Mouse (Mus musculus): ENCODE results near the gene Ubc.
"Not testable (repeated sequence)": the region's sequence is repeated elsewhere in the genome, so short reads cannot be mapped to it uniquely, and the experiment has no call there.

Gene Ubc

DNA sequence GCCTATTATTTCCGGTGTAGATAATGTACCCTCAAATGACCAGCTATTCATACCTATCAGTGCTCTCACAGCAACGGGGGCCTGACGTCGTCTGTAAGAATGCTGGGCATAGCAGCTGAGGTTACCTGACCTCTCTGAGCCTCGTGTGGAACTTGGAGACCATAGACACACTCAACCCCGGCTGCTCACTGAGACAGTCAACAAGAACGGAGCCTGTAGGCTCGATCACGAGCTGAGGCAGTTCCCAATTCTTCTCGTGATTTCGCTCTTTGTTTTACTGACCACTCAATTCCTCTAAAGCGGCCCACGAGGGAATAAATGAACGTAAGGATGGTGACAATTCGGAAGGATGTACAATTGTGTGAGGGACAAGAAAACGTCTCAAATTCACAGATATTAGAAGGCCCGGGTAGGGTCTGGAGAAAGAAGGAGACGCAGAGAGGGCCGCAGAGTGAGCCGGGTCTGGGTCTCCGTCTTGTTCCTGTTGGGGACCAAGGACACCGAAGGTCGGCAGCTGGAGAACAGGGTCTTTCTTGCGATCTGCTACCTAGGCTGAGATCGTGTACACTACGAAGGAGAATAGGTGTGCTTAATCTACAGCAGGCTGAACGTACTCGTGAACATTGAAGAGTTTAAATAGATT, 15.0 kb upstream of the Ubc start:
- DNase-seq (ENCODE audit: low read depth, low spot score): peak; percentile 58

DNA sequence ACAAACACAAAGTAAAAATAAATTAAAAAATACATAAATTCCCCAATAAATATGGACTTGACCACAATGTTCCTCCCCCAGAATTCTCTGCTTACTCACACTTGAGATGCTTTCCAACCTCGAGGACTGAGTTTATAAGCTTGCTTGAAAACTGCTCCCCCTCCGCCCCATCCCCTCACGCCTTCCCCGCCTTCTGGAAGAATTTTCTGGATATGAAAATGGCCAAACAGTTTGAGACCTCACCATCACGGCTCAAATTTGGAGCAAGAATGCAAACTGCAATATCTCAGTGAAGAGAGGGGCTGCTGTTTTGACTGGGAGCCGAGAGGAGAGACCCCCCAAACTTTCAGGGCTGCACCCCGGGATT, 14.5 kb upstream of the Ubc start:
- peak; percentile 30 for DNase-seq (ENCODE audit: low read depth, low spot score)

DNA sequence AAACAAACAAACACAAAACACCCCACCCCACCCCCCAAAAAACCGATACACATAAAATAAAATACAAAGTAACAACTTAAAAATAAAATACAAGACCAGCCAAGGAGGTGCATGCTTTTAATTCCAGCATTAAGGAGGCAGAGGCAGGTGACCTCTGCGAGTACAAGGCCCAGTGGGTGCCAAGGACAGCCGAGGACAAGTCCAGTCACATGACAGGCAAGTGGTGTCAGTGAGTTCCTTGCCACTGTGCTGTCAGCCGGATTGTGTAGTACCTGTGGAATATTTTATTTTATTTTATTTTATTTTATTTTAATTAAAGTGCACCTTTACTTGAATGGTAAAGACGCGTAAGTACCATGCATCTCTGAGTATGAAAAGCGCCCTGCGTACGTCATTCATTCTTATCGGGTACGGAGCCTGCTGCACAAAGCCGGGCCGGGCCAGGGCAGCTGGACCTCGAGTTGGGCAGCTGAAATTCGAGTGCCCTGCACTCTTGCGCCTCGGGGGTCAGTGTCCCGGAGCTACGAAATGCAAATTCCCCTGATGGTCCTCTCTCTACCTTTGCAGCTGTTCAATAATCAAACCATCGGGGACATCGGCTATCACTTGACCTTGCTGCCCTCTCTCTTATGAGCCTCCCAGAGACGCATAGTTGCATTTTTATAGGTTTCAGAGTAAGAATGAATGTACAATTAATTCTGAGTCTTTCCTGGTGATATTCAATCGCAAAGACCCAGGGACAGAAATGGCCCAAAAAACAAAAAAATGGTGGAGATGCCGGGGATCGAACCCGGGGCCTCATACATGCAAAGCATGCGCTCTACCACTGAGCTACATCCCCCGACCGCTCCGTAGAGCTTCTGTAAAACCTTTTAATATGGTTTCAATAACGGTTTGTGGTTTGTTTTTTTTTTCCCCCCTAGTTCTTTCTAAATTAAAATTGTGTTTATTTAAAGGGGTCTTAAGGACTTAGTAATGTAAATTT, 13.8 kb upstream of the Ubc start:
- DNase-seq (ENCODE audit: low read depth, low spot score): peak; percentile 75

DNA sequence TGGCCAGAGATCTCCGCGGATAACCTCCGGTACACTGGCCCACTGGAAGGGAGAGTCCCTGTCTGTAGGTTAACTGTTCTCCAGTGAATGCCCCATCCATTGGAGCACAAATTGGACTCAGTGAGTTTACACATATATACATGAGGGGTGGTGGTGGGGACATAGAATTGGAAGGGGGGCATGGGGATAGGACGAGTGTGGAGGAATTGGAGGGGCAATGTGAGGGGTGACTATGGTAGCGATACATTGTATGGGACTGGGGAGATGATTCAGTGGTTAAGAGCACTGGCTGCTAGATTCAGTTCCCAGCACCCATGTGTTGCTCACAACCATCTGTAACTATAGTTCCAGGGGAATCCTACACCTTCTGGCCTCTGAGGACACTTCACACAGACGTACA, 13.0 kb upstream of the Ubc start:
- DNase-seq (ENCODE audit: low read depth, low spot score): no peak

DNA sequence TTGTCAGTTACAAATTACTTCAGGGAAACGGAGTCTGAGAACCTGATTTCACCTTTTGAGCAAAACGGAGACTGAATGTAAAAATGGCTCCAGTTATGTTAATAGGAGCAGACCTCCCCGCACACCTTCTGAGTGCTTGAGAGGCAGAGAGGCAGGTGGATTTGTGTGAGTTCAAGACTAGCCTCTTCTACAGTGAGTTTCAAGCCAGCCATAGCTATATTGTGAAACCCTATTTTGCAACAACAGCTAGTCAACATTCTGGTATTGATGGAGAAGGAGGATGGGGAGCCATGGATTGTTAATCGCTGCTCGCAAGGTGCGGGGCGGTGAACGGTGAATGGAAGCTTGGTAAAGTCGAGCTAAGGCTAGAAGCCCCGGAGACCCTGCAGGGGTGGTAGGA, 12.5 kb upstream of the Ubc start:
- DNase-seq (ENCODE audit: low read depth, low spot score): no peak

DNA sequence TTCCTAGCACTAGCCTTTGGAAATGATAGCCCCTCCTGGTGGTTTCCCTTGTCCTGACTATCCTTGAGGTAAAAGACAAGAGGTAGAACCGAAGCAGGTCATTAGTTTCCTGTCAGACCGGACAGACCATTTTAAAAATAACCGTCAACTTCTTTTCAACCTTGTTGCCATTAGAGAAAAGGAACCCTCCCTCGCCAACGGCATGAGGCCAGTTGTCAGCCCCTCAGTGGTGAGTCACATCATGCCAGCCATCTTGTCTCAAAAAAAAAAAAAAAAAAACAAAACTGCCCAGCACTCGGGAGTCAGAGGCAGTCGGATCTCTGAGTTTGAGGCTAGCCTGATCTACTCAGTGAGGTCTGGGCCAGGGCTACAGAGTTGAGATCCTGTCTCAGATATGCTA, 10.9 kb upstream of the Ubc start:
- no peak for DNase-seq (ENCODE audit: low read depth, low spot score)

DNA sequence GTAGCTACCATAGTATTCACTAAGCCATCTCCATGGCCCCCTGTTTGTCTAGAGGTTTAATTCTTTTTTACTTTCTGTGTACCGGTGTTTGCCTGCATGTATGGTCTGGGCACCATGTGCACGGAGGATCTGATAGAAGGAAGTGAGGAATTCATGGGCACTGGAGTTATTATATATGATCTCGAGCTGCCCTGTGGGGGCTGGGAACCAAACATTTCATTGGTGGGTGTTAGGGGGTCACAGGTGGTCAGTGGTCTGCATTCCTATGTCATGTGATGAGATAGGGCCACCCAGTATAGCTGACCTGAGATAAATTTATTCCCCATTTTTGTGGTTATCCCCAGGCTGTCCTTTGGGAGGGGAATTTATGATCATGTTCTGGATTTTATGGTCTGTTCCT, 5.0 kb upstream of the Ubc start:
- DNase-seq (ENCODE audit: low read depth, low spot score): no peak

DNA sequence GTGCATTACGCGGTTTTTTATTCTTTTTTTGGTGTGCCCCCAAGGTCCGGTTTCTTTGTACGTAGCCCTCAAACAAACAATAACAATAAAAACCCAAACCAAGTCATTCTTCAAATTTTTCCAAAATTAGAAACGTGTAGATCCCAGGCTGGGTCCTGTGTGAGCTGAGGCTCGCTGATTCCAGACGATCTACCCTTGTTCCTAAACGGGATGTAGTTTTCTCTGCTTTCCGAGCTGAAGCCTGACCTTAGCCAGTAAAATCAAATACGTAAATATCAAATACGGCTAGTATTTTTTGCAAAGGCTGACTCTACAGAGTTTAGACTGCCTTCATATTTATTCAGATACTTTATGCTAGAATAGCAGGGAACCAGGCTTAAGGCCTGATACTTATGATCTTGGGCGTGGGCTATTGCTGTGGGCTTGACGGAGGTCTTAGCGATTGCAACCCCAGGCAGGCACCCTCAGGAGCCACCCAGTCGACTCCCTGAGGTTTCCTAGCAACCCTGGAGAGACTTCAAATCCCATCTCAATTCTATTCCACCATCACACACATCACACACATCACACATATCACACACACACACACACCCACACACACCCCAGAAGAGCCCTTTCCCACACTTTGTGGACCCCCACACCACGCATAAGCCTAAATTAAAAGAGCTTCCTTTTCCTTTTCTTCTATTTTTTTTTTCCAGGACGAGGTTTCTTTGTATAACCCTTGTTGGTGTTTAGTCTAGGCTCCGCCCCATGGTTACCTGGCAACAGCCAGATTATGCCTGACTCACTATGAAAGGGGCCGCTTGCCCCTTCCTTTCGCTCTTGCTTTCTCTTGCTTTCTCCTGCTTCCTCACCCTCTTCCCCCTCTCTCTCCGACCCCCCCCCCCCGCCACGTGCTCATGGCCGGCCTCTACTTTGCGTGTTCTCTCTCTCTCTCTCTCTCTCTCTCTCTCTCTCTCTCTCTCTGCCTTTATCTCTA, 3.9 kb upstream of the Ubc start:
- DNase-seq (ENCODE audit: low read depth, low spot score): peak; percentile 92

DNA sequence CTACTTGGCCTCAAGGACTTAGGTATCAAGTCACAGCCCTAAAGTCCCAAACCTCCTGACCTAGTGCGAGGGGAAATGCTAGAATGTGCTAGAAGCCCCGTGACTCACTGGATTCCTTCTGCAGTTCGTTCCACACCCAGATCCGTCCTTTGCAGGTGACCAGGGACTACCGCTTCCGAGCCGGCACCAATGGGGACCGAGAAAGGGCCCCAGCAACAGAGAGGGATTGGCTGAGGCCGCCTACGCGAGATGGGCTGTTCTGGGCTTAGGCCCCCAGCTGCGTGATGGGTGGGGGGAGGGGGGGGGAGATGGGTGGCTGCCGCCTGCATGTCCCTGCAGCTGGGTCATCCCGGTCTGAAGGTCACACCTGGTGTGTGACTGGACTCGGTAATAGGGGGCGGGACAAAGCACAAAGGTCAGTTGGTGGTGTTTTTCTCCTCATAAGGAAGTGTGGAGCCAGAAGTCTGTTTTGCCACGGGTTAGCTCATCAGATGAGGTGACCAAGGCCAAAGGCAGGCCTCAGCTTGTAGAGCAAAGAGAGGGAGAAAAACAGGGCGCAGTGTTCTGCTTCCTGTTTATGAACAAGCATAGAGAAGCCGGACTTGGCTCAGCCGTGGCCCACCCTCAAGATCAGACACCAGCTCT, 3.1 kb upstream of the Ubc start:
- peak; percentile 96 for DNase-seq (ENCODE audit: low read depth, low spot score)

DNA sequence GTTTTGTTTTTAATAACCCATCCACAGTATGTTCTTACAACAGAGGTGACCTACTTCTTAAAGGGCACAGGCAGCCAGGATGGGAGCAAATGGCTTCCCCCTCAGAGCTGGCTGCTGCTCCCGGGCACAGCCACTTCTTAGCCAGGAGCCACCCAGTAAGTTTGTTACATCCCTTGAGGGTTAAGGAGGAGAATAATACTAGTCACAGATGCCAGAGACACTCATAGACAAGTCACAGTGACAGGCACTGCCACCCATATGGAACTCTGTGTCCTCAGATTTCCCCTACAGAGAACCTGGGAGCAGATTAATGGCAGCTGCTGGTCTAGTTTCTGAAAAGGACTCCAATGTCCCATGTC, 2.6 kb upstream of the Ubc start:
- no peak for DNase-seq (ENCODE audit: low read depth, low spot score)

DNA sequence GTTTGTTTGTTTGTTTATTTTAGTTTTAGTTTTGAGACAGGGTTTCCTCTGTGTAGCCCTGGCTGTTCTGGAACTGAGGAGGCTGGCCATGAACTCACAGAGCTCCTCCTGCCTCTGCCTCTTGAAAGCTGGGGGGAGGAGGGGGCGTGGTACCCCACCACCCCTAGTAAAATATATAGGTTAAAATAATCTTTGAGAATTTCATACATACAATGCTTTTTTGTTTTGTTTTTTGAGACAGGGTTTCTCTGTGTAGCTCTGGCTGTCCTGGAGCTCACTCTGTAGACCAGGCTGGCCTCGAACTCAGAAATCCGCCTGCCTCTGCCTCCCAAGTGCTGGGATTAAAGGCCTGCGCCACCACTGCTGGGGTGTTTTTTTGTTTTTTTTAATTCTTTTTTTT, 2.2 kb upstream of the Ubc start:
- DNase-seq (ENCODE audit: low read depth, low spot score): not testable (repeated sequence)

DNA sequence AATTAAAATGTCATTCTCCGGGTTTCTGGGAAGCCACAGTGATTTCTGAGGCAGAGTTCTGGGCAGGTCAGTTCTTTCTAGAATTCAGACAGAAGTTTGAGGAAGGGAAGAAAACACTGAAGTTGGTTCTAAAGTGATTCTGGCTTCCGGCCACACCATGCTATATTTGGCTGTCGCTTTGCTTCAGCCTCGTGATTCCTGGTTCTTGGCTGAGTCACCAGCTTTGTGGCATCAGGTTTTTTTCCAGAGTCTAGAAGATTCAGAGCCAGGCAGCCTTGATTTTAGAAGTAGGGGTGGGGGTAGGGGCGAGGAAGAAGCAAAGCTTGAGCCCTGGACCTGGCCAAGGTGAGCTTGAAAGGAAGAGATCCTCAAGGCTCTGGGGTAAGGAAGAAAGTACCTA, 1.6 kb upstream of the Ubc start:
- DNase-seq (ENCODE audit: low read depth, low spot score): peak; percentile 47

DNA sequence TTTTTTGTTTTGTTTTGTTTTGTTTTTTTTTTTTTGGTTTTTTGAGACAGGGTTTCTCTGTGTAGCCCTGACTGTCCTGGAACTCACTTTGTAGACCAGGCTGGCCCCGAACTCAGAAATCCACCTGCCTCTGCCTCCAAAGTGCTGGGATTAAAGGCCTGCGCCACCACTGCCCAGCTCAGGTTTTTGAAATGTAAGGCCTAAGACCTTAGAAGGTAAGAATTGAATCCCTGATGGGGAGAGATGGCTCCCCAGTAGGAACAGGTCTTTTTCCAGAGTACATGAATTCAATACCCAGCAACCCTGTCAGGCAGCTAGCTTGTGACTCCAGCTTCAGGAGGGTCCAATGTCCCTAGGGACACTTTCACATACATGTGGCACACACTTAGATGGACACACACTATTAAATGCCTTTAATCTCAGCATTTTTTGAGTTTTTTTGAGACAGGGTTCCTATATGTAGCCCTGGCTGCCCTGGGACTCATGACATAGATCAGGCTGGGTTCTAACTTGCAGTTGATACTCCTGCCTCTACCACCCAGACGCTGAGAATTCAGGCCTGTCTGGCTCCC, 990 bp upstream of the Ubc start:
- DNase-seq (ENCODE audit: low read depth, low spot score): no peak

DNA sequence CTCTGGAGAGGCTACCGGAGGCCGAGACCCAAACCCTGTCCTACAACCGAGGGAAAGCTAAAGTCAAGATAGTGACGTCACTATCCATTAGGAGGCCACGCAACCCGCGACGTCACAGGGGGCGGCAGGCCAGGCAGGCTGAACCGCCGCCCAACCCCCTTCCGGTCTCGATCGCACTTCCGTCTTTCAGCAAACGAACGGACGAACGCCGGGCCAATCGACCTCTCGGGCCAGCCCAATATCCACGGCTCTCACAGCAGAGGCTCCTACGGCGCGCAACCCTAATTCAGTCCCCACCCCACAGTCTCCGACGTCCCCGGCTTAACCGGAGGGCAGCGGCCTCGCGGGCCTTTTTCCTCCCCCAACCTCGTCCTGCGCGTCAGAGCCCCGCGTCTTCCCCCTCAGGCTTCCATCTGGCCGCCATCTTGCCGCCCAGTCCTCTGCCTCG, 847 bp downstream of the Ubc start, which contains the start of gene Gm10382:
Gene Gm10382 (plus strand): TSS at position 192 of the 448 bp plus-strand sequence.
- peak; percentile 95 for DNase-seq (ENCODE audit: low read depth, low spot score)

DNA sequence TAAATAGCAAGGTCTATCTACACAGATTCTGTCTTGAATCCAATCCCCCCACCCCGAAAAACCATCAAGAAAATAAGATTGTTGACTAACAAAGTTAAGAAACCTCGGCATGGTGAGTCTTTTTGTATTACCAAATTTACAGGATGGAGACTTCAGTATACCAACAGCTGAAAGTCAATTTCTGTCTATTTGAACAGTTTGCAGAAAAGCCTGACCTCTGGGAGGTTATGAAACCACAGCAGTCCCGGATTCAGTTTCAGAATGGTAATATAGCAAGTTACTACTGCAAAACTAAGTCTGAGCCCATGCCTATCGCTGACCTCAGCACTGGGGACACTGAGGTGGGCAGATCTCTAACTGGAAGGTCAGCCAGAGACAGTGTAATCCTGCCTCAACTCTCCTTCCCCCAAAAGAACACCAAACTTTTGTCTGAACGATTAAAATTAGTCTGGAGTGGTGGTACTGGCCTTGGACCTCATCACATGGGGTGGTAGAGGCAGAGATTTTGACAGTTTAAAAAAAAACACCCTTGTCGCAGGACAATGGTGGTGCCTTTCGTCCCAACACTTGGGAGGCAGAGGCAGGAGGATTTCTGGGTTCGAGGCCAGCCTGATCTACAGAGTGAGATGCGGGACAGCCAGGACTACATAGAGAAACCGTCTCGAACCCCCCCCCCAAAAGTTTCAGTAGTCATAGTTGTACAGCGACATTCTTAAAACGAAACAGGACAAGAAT, 1.5 kb downstream of the Ubc start:
- DNase-seq (ENCODE audit: low read depth, low spot score): peak; percentile 38

DNA sequence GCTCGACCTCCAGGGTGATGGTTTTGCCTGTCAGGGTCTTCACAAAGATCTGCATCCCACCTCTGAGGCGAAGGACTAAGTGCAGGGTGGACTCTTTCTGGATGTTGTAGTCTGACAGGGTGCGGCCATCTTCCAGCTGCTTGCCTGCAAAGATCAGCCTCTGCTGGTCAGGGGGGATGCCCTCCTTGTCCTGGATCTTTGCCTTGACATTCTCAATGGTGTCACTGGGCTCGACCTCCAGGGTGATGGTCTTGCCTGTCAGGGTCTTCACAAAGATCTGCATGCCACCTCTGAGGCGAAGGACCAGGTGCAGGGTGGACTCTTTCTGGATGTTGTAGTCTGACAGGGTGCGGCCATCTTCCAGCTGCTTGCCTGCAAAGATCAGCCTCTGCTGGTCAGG, 2.7 kb downstream of the Ubc start:
- not testable (repeated sequence) for DNase-seq (ENCODE audit: low read depth, low spot score)

DNA sequence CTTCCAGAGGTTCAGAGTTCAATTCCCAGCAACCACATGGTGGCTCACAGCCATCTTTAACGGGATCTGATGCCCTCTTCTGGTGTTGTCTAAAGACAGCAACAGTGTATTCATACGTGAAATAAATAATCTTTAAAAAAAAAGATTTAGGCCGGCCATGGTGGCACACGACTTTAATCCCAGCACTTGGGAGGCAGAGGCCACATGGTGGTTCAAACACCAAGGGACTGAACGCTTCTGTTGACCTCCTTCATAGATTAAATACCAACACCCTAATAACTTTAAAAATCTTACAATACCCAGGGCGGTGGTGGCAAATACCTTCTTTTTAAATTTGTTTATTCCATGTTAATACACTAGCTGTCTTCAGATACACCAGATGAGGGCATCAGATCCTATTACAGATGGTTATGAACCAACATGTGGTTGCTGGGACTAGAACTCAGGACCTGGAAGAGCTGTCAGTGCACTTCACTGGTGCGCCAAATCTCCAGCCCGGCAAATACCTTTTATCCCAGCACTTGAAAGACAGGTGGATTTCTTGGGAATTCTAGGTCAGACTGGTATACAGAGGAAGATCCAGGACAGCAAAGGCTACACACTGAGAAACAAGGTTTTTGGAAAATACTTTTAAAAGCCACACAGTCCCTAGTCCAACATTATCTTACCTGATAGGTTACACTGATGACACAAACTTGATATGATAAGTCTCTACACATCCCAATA, 4.6 kb downstream of the Ubc start:
- peak; percentile 42 for DNase-seq (ENCODE audit: low read depth, low spot score)

DNA sequence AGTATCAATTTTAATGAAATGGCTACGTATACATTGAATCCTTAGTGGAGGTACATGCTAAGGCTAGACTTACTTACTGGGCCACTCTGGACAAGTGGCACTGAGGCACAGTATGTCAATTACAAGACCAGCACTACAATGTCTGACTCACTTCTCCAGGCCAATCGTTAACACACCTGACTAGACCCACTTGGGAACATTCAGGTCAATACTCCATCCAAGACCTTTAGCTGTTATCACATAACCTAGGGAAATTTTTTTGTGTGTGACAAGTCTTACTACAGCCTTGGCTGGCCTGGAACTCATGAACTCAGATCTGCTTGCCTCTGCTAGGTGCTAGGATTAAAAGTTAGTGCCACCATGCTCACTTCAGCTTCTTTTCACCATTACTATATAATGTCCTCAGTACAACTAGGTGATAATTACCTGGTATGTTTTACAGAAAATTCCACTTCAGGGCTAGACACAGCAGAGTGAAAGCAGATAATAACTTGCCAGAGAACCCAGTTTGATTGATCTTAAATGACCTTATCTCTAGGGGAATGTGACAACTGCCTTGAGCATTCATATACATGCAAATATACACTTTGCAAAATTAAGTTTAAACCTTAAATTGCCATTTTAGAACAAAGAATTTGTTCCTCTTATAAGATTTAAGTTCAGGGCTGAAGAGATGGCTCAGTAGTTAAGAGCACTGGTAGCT, 5.3 kb downstream of the Ubc start:
- peak; percentile 36 for DNase-seq (ENCODE audit: low read depth, low spot score)

All from CD4-positive, CD25-positive, alpha-beta regulatory T cell, adult 2 months (primary cell).